Mouse (Mus musculus) small intestine, adult 2 months (tissue): ENCODE data around the gene Tmem63a. TPM values are rescaled to one million over a fixed set of nuclear protein-coding genes. Genes with fewer than 3 reads are reported as not detected.

ENCODE experiments used
- H3K27ac ChIP-seq: fragments of 200-500 bp; 2 replicates; pipeline ENCODE4 v1.5.1; 2012; ENCODE audit warnings: low read depth, low read length, control low read depth, inconsistent platforms; ENCODE audit not compliant: insufficient read depth
- H3K27me3 ChIP-seq: fragments of 200-500 bp; 2 replicates; pipeline ENCODE4 v1.6.1; 2012; ENCODE audit warnings: mild to moderate bottlenecking, moderate library complexity, low read length, inconsistent platforms; ENCODE audit not compliant: control insufficient read depth, insufficient read depth
- H3K36me3 ChIP-seq: fragments of 200-500 bp; 2 replicates; pipeline ENCODE4 v1.6.1; 2012; ENCODE audit warnings: mild to moderate bottlenecking, low read length, control low read depth, inconsistent platforms; ENCODE audit not compliant: control insufficient read depth, insufficient read depth
- H3K4me1 ChIP-seq: fragments of 200-500 bp; 2 replicates; pipeline ENCODE4 v1.6.1; 2012; ENCODE audit warnings: low read length, inconsistent platforms, mixed read lengths; ENCODE audit not compliant: control insufficient read depth, insufficient read depth, insufficient read length
- H3K4me3 ChIP-seq: fragments of 200-500 bp; 2 replicates; pipeline ENCODE4 v1.5.1; 2012; ENCODE audit warnings: low read depth, mild to moderate bottlenecking, control low read depth, inconsistent platforms, low read length, moderate library complexity
- CTCF ChIP-seq: fragments of 200-500 bp; IDR thresholded peaks from 2 replicates; pipeline ENCODE4 v1.5.1; 2012; ENCODE audit warnings: low read depth, mild to moderate bottlenecking, control low read depth, inconsistent platforms, low read length, moderate library complexity, mixed read lengths; ENCODE audit not compliant: insufficient replicate concordance, insufficient read length; ENCODE audit errors: extremely low read depth
- POLR2A ChIP-seq: fragments of 200-500 bp; IDR thresholded peaks from 2 replicates; pipeline ENCODE4 v1.6.1; 2012; ENCODE audit warnings: low read depth, mild to moderate bottlenecking, control low read depth, inconsistent platforms, low read length, moderate library complexity
- WGBS: fragments of 180-500 bp; shearing (Covaris S2); methylation state at CpG from one replicate; pipeline ENCODE4 v1.1.7; 2018; 5-methylcytosine and 5-hydroxymethylcytosine counted together
- polyA plus RNA-seq: library from polyadenylated mRNA; depleted of rRNA; stranded (reverse); fragments of >200 nt; gene quantifications from 2 replicates; pipeline ENCODE4 v1.2.3, GENCODE M21; 2012

Tmem63a gene
- polyA plus RNA-seq, 1 experiment, result 23.5 TPM

DNA sequence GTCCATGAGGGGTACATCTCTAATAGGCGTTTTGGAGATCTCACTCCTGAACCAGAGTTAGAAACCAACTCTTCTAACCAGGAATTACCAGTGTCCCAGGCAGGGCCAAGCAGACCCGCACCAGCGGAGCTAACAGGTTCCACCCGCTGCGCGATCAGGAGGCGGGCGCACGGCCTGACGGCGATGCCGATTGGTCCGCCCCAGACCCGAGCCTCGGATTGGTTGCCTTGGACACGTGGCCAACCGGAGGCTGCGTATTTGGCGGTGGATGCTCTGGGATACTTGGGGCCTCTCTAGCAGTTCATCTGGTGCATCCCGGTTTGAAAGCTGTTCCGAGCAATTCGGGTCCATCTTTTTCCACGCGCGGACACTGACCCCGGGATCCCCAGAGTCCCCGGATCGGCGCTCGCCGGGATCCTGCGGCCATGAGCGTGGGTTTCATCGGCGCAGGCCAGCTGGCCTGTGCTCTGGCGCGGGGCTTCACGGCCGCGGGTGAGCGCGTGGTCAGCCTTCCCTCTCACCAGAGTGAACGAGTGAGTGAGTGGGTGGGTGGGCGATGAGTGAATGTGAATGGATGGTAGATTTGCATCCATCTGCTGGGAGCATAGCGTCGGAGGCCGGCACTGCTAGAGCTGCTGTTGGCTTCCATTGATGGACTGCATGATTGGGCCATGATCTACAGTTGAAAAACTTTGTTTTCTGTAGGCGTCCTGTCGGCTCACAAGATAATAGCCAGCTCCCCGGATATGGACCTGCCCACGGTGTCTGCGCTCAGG lies 37.9 kb upstream of the Tmem63a start, which contains the start of gene Pycr2:
Gene Pycr2 (plus strand): TSS at position 255 of the 776 bp plus-strand sequence.
- under 1% methylated on average over 52 of the region's 52 CpGs for WGBS

DNA sequence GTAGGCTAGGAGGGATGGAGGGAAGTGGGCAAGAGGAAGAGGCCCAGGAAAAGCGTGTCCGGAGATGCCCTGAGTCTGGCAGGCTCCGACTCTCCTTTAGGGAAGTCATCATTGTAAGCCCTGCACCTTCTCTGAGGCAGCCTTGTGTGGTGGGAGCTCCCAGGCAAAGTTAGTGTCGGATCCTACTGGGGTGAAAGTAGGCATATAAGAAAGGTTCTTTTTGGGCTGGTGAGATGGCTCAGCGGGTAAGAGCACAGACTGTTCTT lies 37.4 kb upstream of the Tmem63a start:
- H3K36me3 ChIP-seq, result peaks cover 9% of the 10 kb centered on the region
- no peaks in the 10 kb centered on the region; the same call in 1 of the 2 replicates for H3K4me1 ChIP-seq
- no peak overlapping the region for H3K27ac ChIP-seq
- 7% methylated on average over 5 of the region's 5 CpGs for WGBS
- no peaks in the 10 kb centered on the region for H3K27me3 ChIP-seq
- peak overlapping the region; percentile 70 for H3K4me3 ChIP-seq
- TF ChIP-seq CTCF (no peak), POLR2A (no peak)

More for the DNA sequence above, 37.9 kb upstream of the Tmem63a start, which contains the start of gene Pycr2:
- H3K4me3 ChIP-seq, result peak within 1 kb of the TSS; percentile 70
- H3K27me3 ChIP-seq, result no peaks in the 10 kb centered on the region
- peaks cover 9% of the 10 kb centered on the region for H3K36me3 ChIP-seq
- no peak for TF ChIP-seq CTCF
- peak; percentile 58; the same call in 1 of the 2 replicates for TF ChIP-seq POLR2A
- H3K4me1 ChIP-seq, result no peaks in the 10 kb centered on the region; the same call in 1 of the 2 replicates
- H3K27ac ChIP-seq, result peak within 1 kb of the TSS; percentile 70

DNA sequence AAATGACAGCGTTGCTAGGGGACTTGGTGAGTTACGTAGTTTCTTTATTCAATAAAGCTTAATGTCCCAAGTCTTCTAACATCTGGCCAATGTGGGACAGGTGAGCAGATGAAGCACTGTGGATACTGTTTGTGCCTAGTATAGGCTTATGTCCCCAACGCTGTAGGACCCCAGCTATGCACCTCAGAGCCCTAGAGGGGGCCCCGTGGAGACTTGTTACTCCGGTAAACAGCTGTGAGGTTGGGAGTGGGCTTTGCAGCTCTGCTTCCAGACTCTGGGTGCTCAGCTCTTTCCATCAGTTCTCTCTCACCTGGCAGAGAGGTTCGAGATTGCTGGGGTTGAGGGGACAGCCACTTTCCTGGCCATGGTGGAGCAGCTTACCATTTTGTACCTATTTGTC lies 36.8 kb upstream of the Tmem63a start:
- WGBS, result 74% methylated on average over 6 of the region's 6 CpGs
- no peak for TF ChIP-seq POLR2A
- TF ChIP-seq CTCF, result no peak
- no peaks in the 10 kb centered on the region; the same call in 1 of the 2 replicates for H3K4me1 ChIP-seq
- peak overlapping the region; percentile 31; the same call in 1 of the 2 replicates for H3K4me3 ChIP-seq
- no peak overlapping the region for H3K27ac ChIP-seq
- H3K27me3 ChIP-seq, result no peaks in the 10 kb centered on the region
- peaks cover 9% of the 10 kb centered on the region for H3K36me3 ChIP-seq

DNA sequence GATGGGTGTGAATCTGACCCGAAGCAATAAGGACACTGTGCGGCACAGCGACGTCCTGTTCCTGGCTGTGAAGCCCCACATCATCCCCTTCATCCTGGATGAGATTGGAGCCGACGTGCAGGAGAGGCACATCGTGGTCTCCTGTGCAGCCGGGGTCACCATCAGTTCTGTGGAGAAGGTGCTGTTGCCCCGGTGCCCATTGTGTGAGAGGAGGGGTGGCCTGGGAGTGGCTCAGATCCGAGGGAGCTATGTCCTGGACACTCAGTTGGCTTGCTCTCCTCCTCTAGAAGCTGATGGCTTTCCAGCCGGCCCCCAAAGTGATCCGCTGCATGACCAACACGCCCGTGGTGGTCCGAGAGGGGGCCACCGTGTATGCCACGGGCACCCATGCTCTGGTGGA lies 36.3 kb upstream of the Tmem63a start:
- Histone ChIP-seq H3K27ac (no peak overlapping the region), H3K4me3 (no peak overlapping the region; the same call in 1 of the 2 replicates), H3K36me3 (peaks cover 9% of the 10 kb centered on the region), H3K27me3 (no peaks in the 10 kb centered on the region), H3K4me1 (no peaks in the 10 kb centered on the region; the same call in 1 of the 2 replicates)
- 92% methylated on average over 17 of the region's 17 CpGs for WGBS
- TF ChIP-seq POLR2A (no peak), CTCF (no peak)

DNA sequence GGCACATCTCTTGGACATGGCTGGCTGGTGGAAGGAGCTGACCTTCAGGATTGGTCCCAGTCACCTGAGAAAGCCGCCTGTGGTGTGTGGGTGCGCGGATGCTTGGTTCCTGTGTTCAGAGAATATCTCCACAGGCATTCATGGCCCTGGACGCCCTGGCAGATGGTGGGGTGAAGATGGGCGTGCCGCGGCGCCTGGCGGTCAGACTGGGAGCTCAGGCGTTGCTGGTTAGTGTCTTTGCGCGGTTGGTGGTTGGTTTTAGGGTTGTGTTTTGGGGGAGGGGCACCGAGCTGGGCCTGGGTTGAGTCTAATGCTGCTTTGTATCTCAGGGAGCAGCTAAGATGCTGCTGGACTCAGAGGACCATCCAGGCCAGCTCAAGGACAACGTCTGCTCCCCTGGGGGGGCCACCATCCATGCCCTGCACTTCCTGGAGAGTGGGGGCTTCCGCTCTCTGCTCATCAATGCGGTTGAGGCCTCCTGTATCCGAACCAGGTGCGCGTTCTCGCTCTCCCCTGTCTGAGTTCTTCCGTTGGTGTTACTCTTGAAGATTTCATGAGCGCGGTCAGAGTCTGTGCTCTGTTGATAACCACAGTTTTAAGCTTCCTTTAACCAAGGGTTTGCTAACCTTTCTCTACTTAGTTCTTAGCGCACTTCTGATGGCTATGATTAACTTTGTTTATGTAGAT lies 35.5 kb upstream of the Tmem63a start:
- TF ChIP-seq CTCF (no peak), POLR2A (no peak)
- no peaks in the 10 kb centered on the region for H3K27me3 ChIP-seq

GRCm38 (mm10) chr1:180911138-180911537 lies 31.0 kb upstream of the Tmem63a start:
- no peak overlapping the region for H3K4me3 ChIP-seq
- peaks cover 9% of the 10 kb centered on the region for H3K36me3 ChIP-seq
- H3K27ac ChIP-seq, result no peak overlapping the region
- TF ChIP-seq CTCF (no peak), POLR2A (no peak)
- 47% methylated on average over 8 of the region's 8 CpGs for WGBS
- no peaks in the 10 kb centered on the region for H3K27me3 ChIP-seq
- peaks cover 2% of the 10 kb centered on the region; the same call in 1 of the 2 replicates for H3K4me1 ChIP-seq

More for the DNA sequence above, 35.5 kb upstream of the Tmem63a start:
- no peak overlapping the region for H3K27ac ChIP-seq
- 92% methylated on average over 24 of the region's 24 CpGs for WGBS
- no peaks in the 10 kb centered on the region; the same call in 1 of the 2 replicates for H3K4me1 ChIP-seq
- H3K36me3 ChIP-seq, result peaks cover 9% of the 10 kb centered on the region
- H3K4me3 ChIP-seq, result no peak overlapping the region

DNA sequence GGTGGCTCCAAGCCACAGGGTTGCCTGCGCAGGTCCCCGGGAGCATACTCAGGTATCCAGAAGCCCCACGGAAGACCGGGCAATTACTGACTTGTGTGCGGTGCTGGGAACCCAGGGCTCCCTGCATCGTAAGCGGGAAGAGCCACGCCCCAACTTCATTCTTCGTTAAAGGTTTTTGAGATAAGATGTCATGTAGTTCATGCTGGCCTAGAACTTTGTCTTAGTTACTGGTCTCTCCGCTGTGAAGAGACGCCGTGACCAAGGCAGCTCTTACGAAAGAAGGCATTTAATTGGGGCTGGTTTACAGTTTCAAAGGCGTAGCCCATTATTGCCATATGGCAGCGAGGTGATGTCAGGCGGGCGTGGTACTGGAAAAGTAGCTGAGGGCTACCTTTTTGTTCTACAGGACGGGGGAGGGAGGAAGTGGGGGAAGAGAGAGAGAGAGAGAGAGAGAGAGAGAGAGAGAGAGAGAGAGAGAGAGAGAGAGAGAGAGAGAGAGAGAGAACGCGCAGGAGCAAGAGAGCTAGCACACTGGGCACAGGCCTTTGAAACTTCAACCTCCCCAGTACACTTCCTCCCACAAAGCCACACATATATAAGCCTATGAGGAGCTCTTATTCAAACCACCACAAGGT lies 30.4 kb upstream of the Tmem63a start:
- no peak for TF ChIP-seq CTCF
- TF ChIP-seq POLR2A, result no peak
- Histone ChIP-seq H3K4me3 (no peak overlapping the region), H3K27ac (no peak overlapping the region), H3K4me1 (peaks cover 2% of the 10 kb centered on the region; the same call in 1 of the 2 replicates), H3K27me3 (no peaks in the 10 kb centered on the region), H3K36me3 (peaks cover 4% of the 10 kb centered on the region)
- WGBS, result 18% methylated on average over 20 of the region's 20 CpGs
